Mouse (Mus musculus) cerebral cortex, adult 2 months (tissue): ENCODE measurements around the gene Samd11.

ENCODE experiments used
- WGBS: fragments of 180-500 bp; shearing (Covaris S2); methylation state at CpG from one replicate; pipeline ENCODE4 v1.1.7; 2018; 5-methylcytosine and 5-hydroxymethylcytosine counted together

The Samd11 gene

GRCm38 (mm10) chr4:156213134-156213533, 42.3 kb downstream of the Samd11 start:
- WGBS: 92% methylated on average over 13 of the region's 13 CpGs

GRCm38 (mm10) chr4:156209963-156210635, 45.4 kb downstream of the Samd11 start:
- WGBS: 72% methylated on average over 13 of the region's 13 CpGs

- WGBS: 96% methylated on average over 4 of the region's 4 CpGs
Measured at GRCm38 (mm10) chr4:156208872-156209271, 46.6 kb downstream of the Samd11 start.

- WGBS: under 1% methylated on average over 49 of the region's 49 CpGs
Measured at GRCm38 (mm10) chr4:156203413-156204131, 51.9 kb downstream of the Samd11 start.

- WGBS: under 1% methylated on average over 37 of the region's 39 CpGs
Measured at GRCm38 (mm10) chr4:156203001-156203412, 52.5 kb downstream of the Samd11 start, which contains the start of gene AW011738. TSS of gene AW011738 (plus strand) at chr4:156203304.

- WGBS: 37% methylated on average over 12 of the region's 12 CpGs
Measured at GRCm38 (mm10) chr4:156202462-156202893, 53.0 kb downstream of the Samd11 start.

GRCm38 (mm10) chr4:156200623-156201475, 54.6 kb downstream of the Samd11 start, which contains the start of gene Isg15:
TSS of gene Isg15 (minus strand) at chr4:156200818.
- WGBS: 51% methylated on average over 10 of the region's 10 CpGs

- WGBS: under 1% methylated on average over 26 of the region's 26 CpGs
Measured at GRCm38 (mm10) chr4:156197829-156198205, 57.6 kb downstream of the Samd11 start.

GRCm38 (mm10) chr4:156197131-156197828, 58.2 kb downstream of the Samd11 start, which contains the start of gene Agrn:
TSS of gene Agrn (minus strand) at chr4:156197488.
- 1% methylated on average over 65 of the region's 88 CpGs for WGBS
